Mouse (Mus musculus): ENCODE measurements around the gene Sgsm3.
A peak's percentile ranks its signal among the peaks of the same experiment; 100 is the strongest.

Sgsm3 gene

GRCm38 (mm10) chr15:80981176-80981575 lies 3.6 kb downstream of the Sgsm3 start:
- DNase-seq (ENCODE audit: low spot score) = no peak

GRCm38 (mm10) chr15:80983264-80983663 lies 5.7 kb downstream of the Sgsm3 start:
- no peak for DNase-seq (ENCODE audit: low spot score)

- DNase-seq (ENCODE audit: low spot score) = no peak
Measured at GRCm38 (mm10) chr15:80988331-80988730, 10.8 kb downstream of the Sgsm3 start.

- DNase-seq (ENCODE audit: low spot score) = no peak
Measured at GRCm38 (mm10) chr15:80989712-80990111, 12.1 kb downstream of the Sgsm3 start.

- DNase-seq (ENCODE audit: low spot score) = no peak
Measured at GRCm38 (mm10) chr15:80994959-80995358, 17.4 kb downstream of the Sgsm3 start.

GRCm38 (mm10) chr15:80996090-80996835 lies 18.7 kb downstream of the Sgsm3 start:
- no peak for DNase-seq (ENCODE audit: low spot score)

GRCm38 (mm10) chr15:80997077-80997476 lies 19.5 kb downstream of the Sgsm3 start:
- DNase-seq (ENCODE audit: low spot score) = no peak

GRCm38 (mm10) chr15:81000419-81001138 lies 23.0 kb downstream of the Sgsm3 start:
- no peak for DNase-seq (ENCODE audit: low spot score)

- no peak for DNase-seq (ENCODE audit: low spot score)
Measured at GRCm38 (mm10) chr15:81006127-81006735, 28.7 kb downstream of the Sgsm3 start.

GRCm38 (mm10) chr15:81007339-81007738 lies 29.8 kb downstream of the Sgsm3 start:
- DNase-seq (ENCODE audit: low spot score) = no peak

GRCm38 (mm10) chr15:81007905-81008304 lies 30.3 kb downstream of the Sgsm3 start:
- no peak for DNase-seq (ENCODE audit: low spot score)

- DNase-seq (ENCODE audit: low spot score) = peak; percentile 62
Measured at GRCm38 (mm10) chr15:81008689-81009123, 31.1 kb downstream of the Sgsm3 start.

- DNase-seq (ENCODE audit: low spot score) = no peak
Measured at GRCm38 (mm10) chr15:81010114-81010513, 32.5 kb downstream of the Sgsm3 start.

- DNase-seq (ENCODE audit: low spot score) = no peak
Measured at GRCm38 (mm10) chr15:81011523-81011922, 34.0 kb downstream of the Sgsm3 start.

- no peak for DNase-seq (ENCODE audit: low spot score)
Measured at GRCm38 (mm10) chr15:81012359-81012758, 34.8 kb downstream of the Sgsm3 start.

- DNase-seq (ENCODE audit: low spot score) = no peak
Measured at GRCm38 (mm10) chr15:81013186-81013585, 35.6 kb downstream of the Sgsm3 start.

- no peak for DNase-seq (ENCODE audit: low spot score)
Measured at GRCm38 (mm10) chr15:81015068-81015744, 37.6 kb downstream of the Sgsm3 start.

- DNase-seq (ENCODE audit: low spot score) = no peak
Measured at GRCm38 (mm10) chr15:81016488-81016887, 38.9 kb downstream of the Sgsm3 start.

GRCm38 (mm10) chr15:81017308-81017707 lies 39.7 kb downstream of the Sgsm3 start:
- DNase-seq (ENCODE audit: low spot score) = no peak

- DNase-seq (ENCODE audit: low spot score) = no peak
Measured at GRCm38 (mm10) chr15:81021377-81021776, 43.8 kb downstream of the Sgsm3 start.

GRCm38 (mm10) chr15:81022437-81022836 lies 44.9 kb downstream of the Sgsm3 start:
- DNase-seq (ENCODE audit: low spot score) = no peak

- no peak for DNase-seq (ENCODE audit: low spot score)
Measured at GRCm38 (mm10) chr15:81023842-81024241, 46.3 kb downstream of the Sgsm3 start.
